Mouse (Mus musculus): ENCODE measurements around the gene Gm20388.

DNA sequence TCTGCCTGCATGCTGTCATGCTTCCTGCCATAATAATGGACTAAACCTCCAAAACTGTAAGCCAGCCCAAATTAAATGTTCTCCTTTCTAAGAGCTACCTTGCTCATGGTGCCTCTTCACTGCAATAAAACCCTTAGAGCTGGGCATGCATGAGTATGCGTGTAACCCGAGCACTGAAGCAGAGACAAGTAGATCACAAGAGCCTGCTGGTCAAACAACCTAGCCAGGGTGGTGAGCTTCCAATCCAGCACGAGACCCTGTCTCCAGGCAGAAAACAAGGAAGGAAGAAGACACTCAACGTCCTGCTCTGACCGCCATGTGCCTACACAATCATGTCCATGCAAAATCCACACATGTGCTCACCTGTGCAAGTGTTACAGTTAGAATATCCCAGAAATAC, 3080.7 kb downstream of the Gm20388 start:
- no peak for TF ChIP-seq CTCF (conservative IDR thresholded peaks at IDR 0.05; ENCODE audit: insufficient read depth, insufficient read length, low read depth, low read length)
- TF ChIP-seq POLR2A (IDR thresholded peaks at IDR 0.05; ENCODE audit: low read depth, low read length), result no peak

Data from kidney, adult 2 months (tissue).